Mouse (Mus musculus) stomach, postnatal 0 days (tissue): ENCODE data around the gene Actn1.

Experiments used
- CTCF ChIP-seq: IDR thresholded peaks from 2 replicates; pipeline ENCODE4 v1.5.1; 2016; ENCODE audit warnings: antibody characterized with exemption, low read depth, mild to moderate bottlenecking, moderate library complexity
- EP300 ChIP-seq: optimal IDR thresholded peaks from 2 replicates; pipeline ENCODE3; 2016; ENCODE audit warnings: antibody characterized with exemption

- TF ChIP-seq CTCF (no peak), EP300 (no peak)
These were observed 16.8 kb downstream of the Actn1 start for GRCm38 (mm10) chr12:80243335-80243734.
